Mouse (Mus musculus) spleen, adult 12 weeks (tissue): ENCODE results near the gene Atrx.
"Not testable (repeated sequence)": the region's sequence is repeated elsewhere in the genome, so short reads cannot be mapped to it uniquely, and the experiment has no call there.

Experiments
- DNase-seq: peaks from one replicate; pipeline ENCODE4 v3.0.0; 2022; ENCODE audit warnings: low spot score

The Atrx gene

GRCm38 (mm10) chrX:105928861-105929477, at the start of gene Atrx:
Atrx (minus strand) TSS chrX:105929403.
- DNase-seq, result peak; percentile 51

GRCm38 (mm10) chrX:105957091-105957490, 27.9 kb upstream of the Atrx start:
- DNase-seq, result not testable (repeated sequence)

- DNase-seq, result no peak
Measured at GRCm38 (mm10) chrX:105953999-105954398, 24.8 kb upstream of the Atrx start.

- DNase-seq, result no peak
Measured at GRCm38 (mm10) chrX:105946357-105946756, 17.2 kb upstream of the Atrx start.

DNA sequence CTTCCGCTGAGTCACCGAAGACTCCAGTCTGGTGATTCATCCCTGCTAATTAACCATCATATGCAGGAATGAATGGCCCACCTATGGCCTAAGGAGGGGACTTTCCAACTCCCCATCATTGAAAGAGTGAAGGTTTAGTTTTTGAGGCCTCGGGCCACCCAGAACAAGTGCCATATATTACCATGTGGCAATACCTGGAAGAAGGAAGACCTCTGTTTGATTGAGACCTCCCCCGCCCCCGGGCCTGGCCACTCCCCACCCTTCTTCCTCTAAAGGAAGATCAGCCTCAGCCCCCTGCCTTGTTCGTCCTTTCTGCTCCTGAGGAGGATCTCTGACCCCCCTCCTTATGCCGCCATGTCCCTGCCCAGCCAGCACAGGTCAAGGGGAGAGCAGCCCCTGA, 10.0 kb upstream of the Atrx start:
- no peak for DNase-seq

GRCm38 (mm10) chrX:105937736-105938135, 8.5 kb upstream of the Atrx start:
- no peak for DNase-seq

- DNase-seq, result no peak
Measured at GRCm38 (mm10) chrX:105934341-105934740, 5.1 kb upstream of the Atrx start.

DNA sequence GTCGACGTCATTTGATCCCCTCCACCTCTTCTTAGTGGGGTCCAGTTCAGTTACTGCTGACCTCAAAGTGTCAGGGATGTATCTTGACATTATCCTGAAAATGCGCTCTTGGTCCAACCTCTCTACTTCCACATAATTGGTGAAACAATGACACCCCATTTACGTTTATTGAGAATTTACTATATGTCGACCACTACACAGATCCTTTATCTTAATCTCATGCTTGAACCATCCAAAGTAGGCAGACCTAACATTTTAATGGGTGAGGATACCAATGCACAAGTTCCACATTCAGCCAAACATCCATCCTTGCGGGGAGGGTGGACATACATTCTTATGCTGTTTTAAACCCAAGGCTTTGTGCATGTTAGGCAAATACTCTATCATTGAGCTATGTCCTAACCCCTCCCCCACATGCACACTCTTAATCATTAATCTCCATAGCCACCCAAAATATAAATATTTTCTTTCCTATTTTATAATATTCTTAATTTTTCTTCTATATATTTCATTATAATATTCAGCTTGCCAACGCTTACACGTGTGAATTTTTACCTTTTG, 355 bp upstream of the Atrx start:
- DNase-seq, result no peak

- peak; percentile 1 for DNase-seq
Measured at GRCm38 (mm10) chrX:105927941-105928860, 1.0 kb downstream of the Atrx start.

- DNase-seq, result no peak
Measured at GRCm38 (mm10) chrX:105926121-105926735, 3.0 kb downstream of the Atrx start.

DNA sequence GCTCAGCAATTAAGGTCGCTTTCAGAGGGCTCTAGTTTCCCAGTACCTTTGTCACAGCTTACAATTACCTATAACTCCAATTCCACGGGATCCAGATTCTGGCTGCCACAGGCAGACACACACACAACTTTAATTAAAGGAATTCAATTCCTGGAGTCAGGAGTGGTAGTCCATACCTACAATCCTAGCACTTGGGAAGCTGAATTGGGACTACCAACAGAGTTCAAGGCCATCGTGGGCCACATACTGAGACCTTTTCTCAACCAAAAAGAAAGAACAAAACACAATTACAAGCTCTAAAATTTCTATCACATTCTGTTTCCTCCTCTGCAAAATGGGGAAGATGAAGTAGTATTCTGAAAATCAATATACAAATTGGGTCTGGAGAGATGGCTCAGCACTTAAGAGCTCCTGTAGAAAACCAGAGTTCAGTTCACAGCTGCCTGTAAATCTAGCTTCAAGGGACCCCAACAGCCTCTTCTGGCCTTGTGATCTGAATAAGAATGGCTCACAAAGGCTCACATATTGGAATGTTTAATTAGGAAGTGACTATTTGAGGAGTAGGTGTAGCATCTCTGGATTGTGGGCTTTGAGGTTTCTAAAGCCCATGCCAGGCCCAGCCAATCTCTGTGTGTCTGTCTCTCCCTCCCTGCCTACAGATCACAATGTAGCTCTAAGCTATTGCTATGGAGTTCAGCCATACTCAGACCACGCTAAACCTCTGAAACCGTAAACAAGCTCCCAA, 4.7 kb downstream of the Atrx start:
- DNase-seq, result no peak

DNA sequence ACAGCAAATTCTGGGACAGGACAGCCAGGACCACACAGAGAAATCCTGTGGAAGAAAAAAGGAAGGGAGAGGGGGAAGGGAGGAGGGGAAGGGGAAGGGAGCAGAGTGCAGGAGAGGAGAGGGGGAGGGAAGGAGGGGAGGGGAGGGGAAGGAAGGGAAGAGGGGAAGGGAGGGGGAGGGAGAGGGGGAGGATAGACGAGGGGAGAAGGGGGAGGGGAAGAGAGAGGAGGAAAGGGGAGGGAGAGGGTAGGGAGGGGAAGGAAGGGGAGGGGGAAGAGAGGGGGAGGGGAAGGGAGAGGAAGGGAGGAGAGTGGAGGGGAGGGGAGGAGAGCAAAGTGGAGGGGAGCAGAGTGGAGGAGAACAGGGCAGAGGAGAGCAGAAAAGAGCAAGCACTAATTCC, 5.3 kb downstream of the Atrx start:
- DNase-seq, result no peak

GRCm38 (mm10) chrX:105922986-105923385, 6.2 kb downstream of the Atrx start:
- not testable (repeated sequence) for DNase-seq

GRCm38 (mm10) chrX:105921421-105921820, 7.8 kb downstream of the Atrx start:
- DNase-seq, result peak; percentile 9

DNA sequence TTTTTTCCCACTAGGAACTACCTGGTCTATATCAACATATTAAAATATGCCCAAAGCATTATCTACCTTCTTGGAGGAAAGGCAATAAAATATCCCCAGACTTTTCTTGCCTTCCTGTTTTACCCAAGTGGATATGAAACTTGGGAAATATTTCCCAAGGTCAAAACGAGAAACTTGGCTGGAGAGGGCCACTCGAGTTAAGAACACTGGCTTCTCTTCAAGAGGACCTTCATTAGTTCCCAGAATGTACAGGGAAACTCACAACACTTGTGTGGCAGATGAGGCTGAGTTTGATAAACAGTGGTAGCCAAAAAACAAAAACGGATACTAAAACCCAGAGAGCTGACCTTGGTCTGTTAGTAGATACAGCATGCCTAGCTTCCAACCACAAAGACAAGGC, 17.5 kb downstream of the Atrx start:
- no peak for DNase-seq

- no peak for DNase-seq
Measured at GRCm38 (mm10) chrX:105901611-105902010, 27.6 kb downstream of the Atrx start.

GRCm38 (mm10) chrX:105886921-105887320, 42.3 kb downstream of the Atrx start:
- DNase-seq, result no peak

DNA sequence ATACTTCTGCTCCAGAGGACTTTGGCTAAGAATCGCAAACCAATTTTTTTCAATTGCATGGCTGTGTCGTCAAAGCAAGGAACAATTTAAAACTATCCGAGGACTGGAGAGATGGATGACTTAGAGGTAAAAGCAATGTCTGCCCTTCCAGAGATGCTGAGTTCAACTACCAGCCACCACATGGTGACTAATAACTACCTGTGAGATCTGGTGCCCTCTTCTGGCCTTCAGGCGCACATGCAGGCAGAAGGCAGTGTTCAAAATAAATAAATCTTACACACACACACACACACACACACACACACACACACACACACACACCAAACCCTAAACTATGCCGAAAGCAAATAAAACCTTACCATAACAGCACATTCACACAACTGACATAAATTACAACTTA, 64.8 kb downstream of the Atrx start:
- DNase-seq, result no peak

- DNase-seq, result no peak
Measured at GRCm38 (mm10) chrX:105824462-105824861, 104.7 kb downstream of the Atrx start.

DNA sequence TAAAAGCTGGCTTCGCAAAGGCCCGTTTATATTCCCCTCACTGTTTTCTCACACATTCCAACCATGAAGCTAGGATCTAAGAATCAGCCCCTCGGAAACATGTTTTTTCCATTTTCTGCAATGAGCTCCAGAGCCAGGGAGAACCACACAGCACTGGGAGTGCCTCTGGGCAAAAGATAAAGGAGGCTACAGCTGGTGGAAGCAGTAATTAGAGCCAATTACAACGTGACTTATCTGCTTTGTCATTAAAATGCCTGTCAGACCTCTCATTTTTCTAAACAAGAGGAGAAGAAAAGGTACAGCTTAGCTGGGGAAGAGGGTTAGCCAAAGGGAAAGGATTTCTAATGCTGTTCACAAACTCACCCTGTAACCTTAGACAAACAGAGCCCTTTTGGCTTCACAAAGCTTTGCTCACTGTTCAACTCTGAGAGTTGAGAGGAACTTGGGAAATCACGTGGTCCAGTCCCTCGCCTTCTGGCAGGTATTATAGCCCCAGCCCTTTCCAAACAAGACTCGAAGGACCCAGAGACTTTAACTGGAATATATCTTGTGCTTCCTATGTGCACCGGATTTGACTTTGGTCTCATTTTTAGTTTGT, 134.3 kb downstream of the Atrx start:
- no peak for DNase-seq

DNA sequence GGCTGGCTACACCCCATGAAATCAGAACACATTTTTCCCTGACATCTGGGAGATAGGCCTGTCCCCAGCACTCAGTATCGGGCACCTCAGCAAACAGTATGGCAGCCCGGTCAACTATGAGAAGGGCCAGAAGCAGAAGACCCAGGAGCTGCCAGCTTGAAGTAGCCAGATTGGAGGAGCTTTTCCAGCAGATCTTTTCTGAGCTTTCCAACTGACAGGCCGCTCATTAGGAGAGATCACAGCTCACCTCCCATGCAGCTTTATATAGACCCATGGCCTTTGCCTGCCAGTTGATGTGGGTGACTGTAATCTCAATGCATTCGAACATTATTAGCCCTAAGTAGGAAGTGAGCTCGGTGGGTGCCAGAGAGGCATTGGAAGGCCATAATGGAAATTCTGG, 155.9 kb downstream of the Atrx start:
- no peak for DNase-seq

- no peak for DNase-seq
Measured at GRCm38 (mm10) chrX:105767932-105768331, 161.3 kb downstream of the Atrx start.
